Mouse (Mus musculus): Measurements from ENCODE around the gene Rcn3. TPM values are rescaled to one million over a fixed set of nuclear protein-coding genes. Genes with fewer than 3 reads are reported as not detected.
"Not testable (repeated sequence)": the region's sequence is repeated elsewhere in the genome, so short reads cannot be mapped to it uniquely, and the experiment has no call there.

Gene Rcn3
- polyA plus RNA-seq, 1 experiment from 2014 or later: 313 TPM

DNA sequence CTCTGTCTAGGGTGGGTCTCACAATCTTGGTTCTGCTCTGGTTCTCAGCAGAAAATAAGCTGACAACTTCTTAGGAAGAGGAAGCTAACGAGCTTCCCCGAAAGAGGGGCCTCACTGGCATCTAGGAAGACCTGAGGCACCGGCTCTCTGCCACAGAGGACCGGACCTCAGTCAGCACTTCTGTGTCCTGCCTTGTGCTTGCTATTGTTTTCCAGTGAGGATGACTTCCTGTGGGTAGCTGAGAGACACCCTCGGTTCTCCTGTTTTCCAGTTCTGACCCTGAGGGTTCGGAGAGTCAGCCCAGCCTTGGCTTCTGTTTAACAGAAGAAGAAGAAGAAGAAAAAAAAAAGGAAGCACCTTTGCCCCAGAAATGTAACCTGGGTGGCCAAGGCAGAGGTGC is 5.5 kb upstream of the Rcn3 start:
- WGBS: 72% methylated on average over 6 of the region's 6 CpGs
- ATAC-seq (replicated peaks; ENCODE audit: low FRiP score, low TSS enrichment, low read depth): no peak
- no peak for DNase-seq (ENCODE audit: low spot score)
- Histone ChIP-seq H3K27ac (ENCODE audit: low read depth) (no peak overlapping the region), H3K27me3 (replicated peaks; ENCODE audit: control insufficient read depth, insufficient read depth, low read length) (no peaks in the 10 kb centered on the region), H3K9me3 (ENCODE audit: control insufficient read depth, low read length) (no peaks in the 10 kb centered on the region), H3K4me3 (ENCODE audit: low read depth, low read length) (no peak overlapping the region), H3K4me1 (replicated peaks; ENCODE audit: control insufficient read depth, insufficient read depth, low read length) (peaks cover 19% of the 10 kb centered on the region), H3K9ac (ENCODE audit: low read length) (no peak overlapping the region), H3K36me3 (ENCODE audit: control insufficient read depth, insufficient read depth, low read length) (0 out of 2 replicates have a peak, but pooled peaks cover 3% of the 10 kb centered on the region), H3K4me2 (ENCODE audit: low read length) (no peak overlapping the region)

DNA sequence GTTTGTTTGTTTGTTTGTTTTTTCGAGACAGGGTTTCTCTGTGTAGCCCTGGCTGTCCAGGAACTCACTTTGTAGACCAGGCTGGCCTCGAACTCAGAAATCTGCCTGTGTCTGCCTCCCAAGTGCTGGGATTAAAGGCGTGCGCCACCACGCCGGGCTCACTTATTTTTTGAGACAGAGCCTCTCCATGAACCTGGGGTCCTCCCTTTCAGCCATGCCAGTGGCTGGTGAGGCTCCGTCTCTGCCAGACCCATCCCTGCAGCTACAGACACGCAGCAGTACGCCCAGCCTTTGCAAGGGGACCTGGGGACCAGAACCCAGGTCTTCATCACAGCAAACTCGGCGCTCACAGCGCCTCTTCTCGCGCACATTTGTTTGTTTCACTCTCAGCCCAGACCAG is 3.9 kb upstream of the Rcn3 start:
- ATAC-seq (replicated peaks; ENCODE audit: low FRiP score, low TSS enrichment, low read depth); H3K27me3 ChIP-seq (replicated peaks; ENCODE audit: control insufficient read depth, insufficient read depth, low read length); H3K36me3 ChIP-seq (ENCODE audit: control insufficient read depth, insufficient read depth, low read length); H3K4me3 ChIP-seq (ENCODE audit: low read depth, low read length); H3K9ac ChIP-seq (ENCODE audit: low read length); H3K4me2 ChIP-seq (ENCODE audit: low read length); H3K9me3 ChIP-seq (ENCODE audit: control insufficient read depth, low read length); H3K27ac ChIP-seq (ENCODE audit: low read depth); DNase-seq (ENCODE audit: low spot score): not testable (repeated sequence)
- peaks cover 16% of the 10 kb centered on the region for H3K4me1 ChIP-seq (replicated peaks; ENCODE audit: control insufficient read depth, insufficient read depth, low read length)
- 94% methylated on average over 14 of the region's 14 CpGs for WGBS

DNA sequence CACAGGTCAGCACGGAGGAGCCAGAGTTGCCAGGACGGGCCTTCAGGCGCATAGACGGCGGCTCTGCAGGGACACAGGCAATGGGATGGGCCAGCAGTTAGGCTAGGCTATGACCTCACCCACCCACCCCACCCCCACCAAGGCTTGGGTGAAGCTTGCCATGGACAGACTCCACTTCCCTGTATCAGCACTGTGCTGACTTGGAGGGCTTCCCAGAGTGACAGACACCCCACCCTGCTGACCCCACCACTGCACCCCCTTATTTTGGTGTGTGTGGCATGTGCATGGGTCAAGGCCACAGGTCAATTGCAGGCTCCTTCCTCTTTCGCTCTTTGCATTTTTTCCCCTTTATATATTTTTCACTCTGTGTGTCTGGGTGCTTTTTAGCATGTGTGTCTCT is 3.3 kb upstream of the Rcn3 start:
- DNase-seq (ENCODE audit: low spot score) (no peak), ATAC-seq (replicated peaks; ENCODE audit: low FRiP score, low TSS enrichment, low read depth) (no peak)
- H3K9ac ChIP-seq (ENCODE audit: low read length): no peak overlapping the region
- H3K27me3 ChIP-seq (replicated peaks; ENCODE audit: control insufficient read depth, insufficient read depth, low read length): no peaks in the 10 kb centered on the region
- H3K9me3 ChIP-seq (ENCODE audit: control insufficient read depth, low read length): no peaks in the 10 kb centered on the region
- H3K4me3 ChIP-seq (ENCODE audit: low read depth, low read length): no peak overlapping the region
- no peak overlapping the region for H3K27ac ChIP-seq (ENCODE audit: low read depth)
- 0 out of 2 replicates have a peak, but pooled peaks cover 3% of the 10 kb centered on the region for H3K36me3 ChIP-seq (ENCODE audit: control insufficient read depth, insufficient read depth, low read length)
- H3K4me2 ChIP-seq (ENCODE audit: low read length): no peak overlapping the region
- peaks cover 20% of the 10 kb centered on the region for H3K4me1 ChIP-seq (replicated peaks; ENCODE audit: control insufficient read depth, insufficient read depth, low read length)
- 69% methylated on average over 6 of the region's 6 CpGs for WGBS

DNA sequence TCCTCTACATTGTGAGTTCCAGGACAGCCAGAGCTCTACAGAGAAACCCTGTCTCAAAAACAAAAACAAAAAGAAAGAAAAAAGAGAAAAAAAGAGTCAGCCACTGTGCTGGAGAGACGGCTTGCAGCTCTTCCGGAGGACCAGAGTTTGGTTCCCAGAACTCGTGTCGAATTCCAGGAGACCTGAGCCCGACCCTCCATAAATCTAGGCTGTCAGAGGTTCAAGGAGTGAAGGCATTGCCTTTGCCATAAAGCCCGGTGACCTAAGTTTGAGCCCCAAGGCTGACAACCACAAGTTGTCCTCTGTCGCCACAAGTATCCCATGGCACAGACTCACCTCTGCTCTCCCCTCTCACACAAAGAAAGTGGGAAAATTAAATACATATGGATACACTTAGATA is 2.1 kb upstream of the Rcn3 start:
- ATAC-seq (replicated peaks; ENCODE audit: low FRiP score, low TSS enrichment, low read depth) (no peak), DNase-seq (ENCODE audit: low spot score) (no peak)
- Histone ChIP-seq H3K36me3 (ENCODE audit: control insufficient read depth, insufficient read depth, low read length) (0 out of 2 replicates have a peak, but pooled peaks cover 6% of the 10 kb centered on the region), H3K9me3 (ENCODE audit: control insufficient read depth, low read length) (no peaks in the 10 kb centered on the region), H3K4me2 (ENCODE audit: low read length) (no peak overlapping the region), H3K9ac (ENCODE audit: low read length) (no peak overlapping the region), H3K27me3 (replicated peaks; ENCODE audit: control insufficient read depth, insufficient read depth, low read length) (no peaks in the 10 kb centered on the region), H3K4me3 (ENCODE audit: low read depth, low read length) (no peak overlapping the region), H3K27ac (ENCODE audit: low read depth) (no peak overlapping the region), H3K4me1 (replicated peaks; ENCODE audit: control insufficient read depth, insufficient read depth, low read length) (peaks cover 22% of the 10 kb centered on the region)
- 23% methylated on average over 7 of the region's 7 CpGs for WGBS

DNA sequence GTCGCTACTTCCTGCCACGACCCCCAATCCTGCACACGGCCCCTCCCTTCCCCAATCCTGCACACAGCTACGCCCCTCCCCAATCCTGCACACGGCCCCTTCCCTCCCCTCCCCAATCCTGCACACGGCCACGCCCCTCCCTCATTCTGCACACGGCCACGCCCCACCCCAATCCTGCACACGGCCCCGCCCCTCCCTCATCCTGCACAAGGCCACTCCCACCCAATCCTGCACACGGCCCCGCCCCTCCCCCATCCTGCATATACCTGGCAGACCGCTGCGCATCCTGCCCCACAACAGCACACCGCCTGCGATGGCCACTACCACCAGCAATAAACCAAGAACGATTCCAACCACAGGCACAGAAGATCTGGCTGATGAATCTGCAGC is 1.5 kb upstream of the Rcn3 start:
- H3K4me2 ChIP-seq (ENCODE audit: low read length): no peak overlapping the region
- WGBS: 29% methylated on average over 16 of the region's 18 CpGs
- H3K4me3 ChIP-seq (ENCODE audit: low read depth, low read length): no peak overlapping the region
- H3K9ac ChIP-seq (ENCODE audit: low read length): no peak overlapping the region
- DNase-seq (ENCODE audit: low spot score) (no peak), ATAC-seq (replicated peaks; ENCODE audit: low FRiP score, low TSS enrichment, low read depth) (no peak)
- no peaks in the 10 kb centered on the region for H3K27me3 ChIP-seq (replicated peaks; ENCODE audit: control insufficient read depth, insufficient read depth, low read length)
- H3K27ac ChIP-seq (ENCODE audit: low read depth): peak overlapping the region; percentile 89
- H3K36me3 ChIP-seq (ENCODE audit: control insufficient read depth, insufficient read depth, low read length): peaks cover 12% of the 10 kb centered on the region
- no peaks in the 10 kb centered on the region for H3K9me3 ChIP-seq (ENCODE audit: control insufficient read depth, low read length)
- peaks cover 22% of the 10 kb centered on the region for H3K4me1 ChIP-seq (replicated peaks; ENCODE audit: control insufficient read depth, insufficient read depth, low read length)

DNA sequence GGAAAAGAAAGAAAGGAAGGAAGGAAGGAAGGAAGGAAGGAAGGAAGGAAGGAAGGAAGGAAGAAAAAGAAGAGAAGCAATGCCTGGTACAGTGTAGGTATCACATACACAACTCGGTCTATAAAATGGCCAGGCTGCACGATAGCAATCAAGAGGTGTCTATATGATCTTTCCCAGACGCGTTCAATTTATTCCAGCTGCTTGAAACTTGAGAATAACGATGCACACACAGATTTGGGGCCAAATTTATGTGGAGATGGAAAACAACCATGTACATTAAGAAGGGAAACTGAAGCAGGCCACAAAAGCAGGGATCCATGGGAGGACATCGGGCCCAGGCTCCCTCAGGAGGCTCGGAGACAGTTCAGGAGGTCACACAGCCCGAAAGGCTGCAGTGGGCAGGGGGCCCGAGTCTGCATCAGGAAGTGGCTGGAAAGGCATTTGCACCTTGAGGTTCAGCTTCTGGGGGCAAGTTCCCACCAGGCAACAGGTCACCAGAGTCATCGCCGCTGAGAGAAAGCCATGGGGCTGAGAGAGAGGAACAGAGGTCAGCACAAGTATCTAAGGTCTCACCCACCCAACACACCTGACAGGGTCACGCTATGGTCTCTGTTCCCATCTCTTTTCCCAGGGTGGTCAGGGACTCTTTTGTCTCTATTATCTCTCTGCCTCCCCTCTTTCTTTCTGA is 951 bp upstream of the Rcn3 start:
- ATAC-seq (replicated peaks; ENCODE audit: low FRiP score, low TSS enrichment, low read depth) (no peak), DNase-seq (ENCODE audit: low spot score) (no peak)
- WGBS: 38% methylated on average over 12 of the region's 12 CpGs

DNA sequence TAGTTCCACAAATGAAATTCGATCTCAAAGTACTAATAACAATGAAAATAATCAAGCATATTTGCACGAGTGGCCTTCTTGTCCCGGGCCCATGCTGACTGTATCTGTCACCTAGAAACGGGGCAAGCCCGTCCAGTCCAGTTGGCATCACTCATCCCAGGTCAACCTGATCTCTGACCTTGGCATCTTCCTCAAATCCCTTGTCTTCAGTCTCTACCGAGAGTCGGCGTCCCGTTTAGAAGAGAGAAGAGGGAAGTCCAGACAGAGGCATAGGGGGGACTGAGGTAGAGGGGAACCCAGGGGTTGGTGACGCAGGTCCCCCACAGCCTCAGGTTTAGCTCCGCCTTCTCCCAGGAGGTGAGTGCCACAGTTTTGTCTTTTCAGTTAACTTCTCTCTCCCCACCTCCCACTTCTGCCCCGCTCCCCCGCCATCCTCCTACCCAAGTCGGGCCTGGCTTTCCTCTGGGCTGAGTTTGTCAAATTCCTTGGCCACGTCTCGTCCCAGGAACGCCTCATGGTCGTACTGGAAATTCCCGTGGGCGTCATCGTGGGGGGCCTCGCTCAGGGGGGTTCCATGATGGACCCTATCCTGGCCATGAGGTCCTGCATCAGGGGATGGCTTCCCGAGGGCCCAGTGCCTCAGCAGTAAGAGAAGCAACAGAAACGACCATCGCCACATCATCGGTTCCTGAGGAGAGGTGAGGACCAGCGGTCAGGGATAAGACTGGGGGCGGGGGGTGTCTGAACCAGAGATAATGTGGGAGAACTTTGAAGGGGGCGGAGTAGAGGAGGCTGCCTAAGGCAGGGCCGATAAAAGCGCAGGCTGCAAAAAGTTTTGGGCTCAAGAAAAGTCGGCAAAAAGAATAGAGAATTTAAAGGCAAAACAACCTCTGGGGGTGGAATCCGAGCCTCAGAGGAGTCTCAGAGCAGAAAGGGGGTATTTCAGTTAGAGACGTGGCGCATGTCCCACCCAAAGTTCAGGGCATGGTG is 725 bp downstream of the Rcn3 start:
- WGBS: 10% methylated on average over 35 of the region's 35 CpGs
- peak overlapping the region; percentile 69 for H3K4me2 ChIP-seq (ENCODE audit: low read length)

More for the DNA sequence above, 951 bp upstream of the Rcn3 start:
- H3K9ac ChIP-seq (ENCODE audit: low read length): no peak overlapping the region
- peaks cover 17% of the 10 kb centered on the region for H3K36me3 ChIP-seq (ENCODE audit: control insufficient read depth, insufficient read depth, low read length)
- no peaks in the 10 kb centered on the region for H3K27me3 ChIP-seq (replicated peaks; ENCODE audit: control insufficient read depth, insufficient read depth, low read length)
- H3K4me3 ChIP-seq (ENCODE audit: low read depth, low read length): no peak overlapping the region
- H3K4me2 ChIP-seq (ENCODE audit: low read length): peak overlapping the region; percentile 69; the same call in 1 of the 2 replicates
- peaks cover 22% of the 10 kb centered on the region for H3K4me1 ChIP-seq (replicated peaks; ENCODE audit: control insufficient read depth, insufficient read depth, low read length)
- H3K27ac ChIP-seq (ENCODE audit: low read depth): peak overlapping the region; percentile 89
- no peaks in the 10 kb centered on the region for H3K9me3 ChIP-seq (ENCODE audit: control insufficient read depth, low read length)

DNA sequence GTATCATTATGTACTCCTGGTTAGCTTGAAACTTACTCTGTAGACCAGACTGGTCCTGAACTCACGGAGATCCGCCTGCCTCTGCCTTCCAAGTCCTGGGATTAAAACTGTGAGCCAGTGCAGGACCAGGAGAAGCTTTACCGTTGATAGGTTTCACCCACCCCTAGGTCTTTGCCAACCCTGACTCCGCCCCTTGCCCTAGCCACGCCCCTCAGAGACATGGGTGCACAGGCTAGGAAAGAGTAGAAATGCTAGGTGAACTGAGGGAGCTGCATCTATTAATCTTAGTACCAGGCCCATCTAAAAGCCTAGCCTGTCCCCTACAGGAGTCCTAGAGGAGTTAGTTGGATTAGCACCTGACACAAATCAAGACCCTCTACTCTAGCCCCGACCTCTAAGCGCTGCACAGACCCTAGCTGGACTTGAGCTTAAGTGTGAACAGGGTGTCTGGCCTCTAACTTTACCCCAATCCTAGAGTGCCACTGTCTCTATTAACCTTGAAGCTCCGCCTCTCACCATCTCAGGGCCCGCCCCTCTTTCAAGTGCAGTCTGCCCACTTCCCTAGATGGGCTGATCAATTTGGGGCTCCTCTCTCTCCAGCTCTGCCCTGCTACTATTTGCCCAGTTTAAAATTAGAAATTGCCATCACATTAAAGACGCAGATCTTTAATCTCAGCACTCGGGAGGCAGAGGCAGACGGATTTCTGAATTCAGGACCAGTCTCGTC is 1.6 kb downstream of the Rcn3 start:
- Histone ChIP-seq H3K4me1 (replicated peaks; ENCODE audit: control insufficient read depth, insufficient read depth, low read length) (peaks cover 22% of the 10 kb centered on the region), H3K36me3 (ENCODE audit: control insufficient read depth, insufficient read depth, low read length) (peaks cover 38% of the 10 kb centered on the region), H3K9ac (ENCODE audit: low read length) (peak overlapping the region; percentile 79), H3K4me3 (ENCODE audit: low read depth, low read length) (peak overlapping the region; percentile 58), H3K27ac (ENCODE audit: low read depth) (no peak overlapping the region), H3K4me2 (ENCODE audit: low read length) (peak overlapping the region; percentile 69), H3K27me3 (replicated peaks; ENCODE audit: control insufficient read depth, insufficient read depth, low read length) (no peaks in the 10 kb centered on the region), H3K9me3 (ENCODE audit: control insufficient read depth, low read length) (no peaks in the 10 kb centered on the region)
- DNase-seq (ENCODE audit: low spot score) (no peak), ATAC-seq (replicated peaks; ENCODE audit: low FRiP score, low TSS enrichment, low read depth) (no peak)
- 77% methylated on average over 13 of the region's 13 CpGs for WGBS

More for the DNA sequence above, 725 bp downstream of the Rcn3 start:
- peak overlapping the region; percentile 79 for H3K9ac ChIP-seq (ENCODE audit: low read length)
- DNase-seq (ENCODE audit: low spot score): peak; percentile 82
- peaks cover 31% of the 10 kb centered on the region for H3K36me3 ChIP-seq (ENCODE audit: control insufficient read depth, insufficient read depth, low read length)
- peak overlapping the region; percentile 58 for H3K4me3 ChIP-seq (ENCODE audit: low read depth, low read length)
- H3K4me1 ChIP-seq (replicated peaks; ENCODE audit: control insufficient read depth, insufficient read depth, low read length): peaks cover 22% of the 10 kb centered on the region
- H3K27ac ChIP-seq (ENCODE audit: low read depth): peak overlapping the region; percentile 89
- H3K9me3 ChIP-seq (ENCODE audit: control insufficient read depth, low read length): no peaks in the 10 kb centered on the region
- no peaks in the 10 kb centered on the region for H3K27me3 ChIP-seq (replicated peaks; ENCODE audit: control insufficient read depth, insufficient read depth, low read length)
- peak; percentile 54 for ATAC-seq (replicated peaks; ENCODE audit: low FRiP score, low TSS enrichment, low read depth)
